Mouse (Mus musculus): ENCODE data around the gene Gm13696. TPM values are rescaled to one million over a fixed set of nuclear protein-coding genes. Genes with fewer than 3 reads are reported as not detected.
"Not testable (repeated sequence)": the region's sequence is repeated elsewhere in the genome, so short reads cannot be mapped to it uniquely, and the experiment has no call there.

Gm13696 gene
- polyA plus RNA-seq, 1 experiment from 2014 or later: not detected

GRCm38 (mm10) chr2:83993639-83994255 is 20.8 kb downstream of the Gm13696 start:
- not testable (repeated sequence) for H3K4me1 ChIP-seq (replicated peaks); H3K36me3 ChIP-seq; H3K9me3 ChIP-seq; H3K27me3 ChIP-seq; H3K4me3 ChIP-seq (replicated peaks); ATAC-seq (ENCODE audit: insufficient number of reproducible peaks, insufficient read depth, low FRiP score, low TSS enrichment, low read depth); H3K9ac ChIP-seq (replicated peaks); H3K4me2 ChIP-seq; H3K27ac ChIP-seq
- 53% methylated on average over 8 of the region's 9 CpGs for WGBS

DNA sequence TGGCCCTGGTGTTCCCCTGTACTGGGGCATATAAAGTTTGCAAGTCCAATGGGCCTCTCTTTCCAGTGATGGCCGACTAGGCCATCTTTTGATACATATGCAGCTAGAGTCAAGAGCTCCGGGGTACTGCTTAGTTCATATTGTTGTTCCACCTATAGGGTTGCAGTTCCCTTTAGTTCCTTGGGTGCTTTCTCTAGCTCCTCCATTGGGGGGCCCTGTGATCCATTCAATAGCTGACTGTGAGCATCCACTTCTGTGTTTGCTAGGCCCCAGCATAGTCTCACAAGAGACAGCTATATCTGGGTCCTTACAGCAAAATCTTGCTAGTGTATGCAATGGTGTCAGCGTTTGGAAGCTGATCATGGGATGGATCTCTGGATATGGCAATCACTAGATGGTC is 21.6 kb downstream of the Gm13696 start:
- H3K27me3 ChIP-seq: not testable (repeated sequence)
- 100% methylated on average over 1 of the region's 3 CpGs for WGBS

DNA sequence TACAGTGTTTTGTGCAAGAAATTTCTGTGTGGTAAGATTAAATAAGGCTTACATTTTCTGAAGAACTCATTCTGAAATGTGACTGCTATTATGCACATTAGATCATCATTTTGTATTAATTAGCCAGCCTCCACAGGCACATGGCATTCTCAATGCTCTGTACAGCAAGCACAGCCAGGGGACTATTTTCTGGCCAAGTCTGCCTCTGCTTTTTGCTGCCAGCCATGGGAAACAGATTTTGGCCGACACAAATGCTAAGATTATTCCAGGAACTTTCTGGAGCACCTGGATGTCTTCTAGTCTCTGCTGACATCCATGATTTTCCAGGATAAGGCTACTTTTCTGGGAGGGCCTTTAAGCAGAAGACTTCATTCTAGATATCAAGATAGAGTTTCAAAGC is 36.0 kb downstream of the Gm13696 start:
- ATAC-seq (ENCODE audit: insufficient number of reproducible peaks, insufficient read depth, low FRiP score, low TSS enrichment, low read depth): no peak
- Histone ChIP-seq H3K9ac (replicated peaks) (no peak overlapping the region), H3K27ac (no peak overlapping the region), H3K4me3 (replicated peaks) (no peak overlapping the region), H3K4me1 (replicated peaks) (no peaks in the 10 kb centered on the region), H3K36me3 (no peaks in the 10 kb centered on the region), H3K9me3 (no peaks in the 10 kb centered on the region), H3K4me2 (no peak overlapping the region), H3K27me3 (no peaks in the 10 kb centered on the region)
- 75% methylated on average over 1 of the region's 1 CpGs for WGBS

More for the DNA sequence above, 21.6 kb downstream of the Gm13696 start:
- H3K4me1 ChIP-seq (replicated peaks); ATAC-seq (ENCODE audit: insufficient number of reproducible peaks, insufficient read depth, low FRiP score, low TSS enrichment, low read depth); H3K36me3 ChIP-seq; H3K9ac ChIP-seq (replicated peaks); H3K9me3 ChIP-seq; H3K4me3 ChIP-seq (replicated peaks); H3K27ac ChIP-seq; H3K4me2 ChIP-seq: not testable (repeated sequence)

- Histone ChIP-seq H3K27me3 (no peaks in the 10 kb centered on the region), H3K4me3 (replicated peaks) (no peak overlapping the region), H3K27ac (no peak overlapping the region), H3K9ac (replicated peaks) (no peak overlapping the region), H3K4me1 (replicated peaks) (no peaks in the 10 kb centered on the region), H3K36me3 (no peaks in the 10 kb centered on the region), H3K9me3 (no peaks in the 10 kb centered on the region), H3K4me2 (no peak overlapping the region)
- ATAC-seq (ENCODE audit: insufficient number of reproducible peaks, insufficient read depth, low FRiP score, low TSS enrichment, low read depth): no peak
- WGBS: 80% methylated on average over 3 of the region's 3 CpGs
Measured at GRCm38 (mm10) chr2:84009818-84010217, 36.9 kb downstream of the Gm13696 start.

DNA sequence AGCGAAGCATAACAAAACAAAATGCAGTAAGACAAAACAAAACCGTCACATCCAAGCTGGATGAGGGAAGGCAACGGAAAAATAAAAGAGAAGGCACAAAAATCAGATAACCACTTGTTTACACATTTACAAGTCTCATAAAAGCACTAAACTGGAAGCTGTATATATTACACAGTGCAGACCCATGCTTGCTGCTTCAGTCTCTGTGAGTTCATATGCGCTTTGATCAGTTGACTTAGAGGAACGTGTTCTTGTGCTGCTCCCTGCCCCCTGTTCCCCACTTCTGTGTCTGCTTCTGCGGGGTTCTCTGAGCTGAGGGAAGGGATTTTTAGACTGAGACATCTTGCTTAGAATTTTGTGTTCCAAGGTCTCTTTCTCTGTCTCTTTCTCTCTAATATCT is 41.6 kb downstream of the Gm13696 start:
- Histone ChIP-seq H3K4me2 (no peak overlapping the region), H3K36me3 (no peaks in the 10 kb centered on the region), H3K4me3 (replicated peaks) (no peak overlapping the region), H3K27ac (no peak overlapping the region), H3K9me3 (no peaks in the 10 kb centered on the region), H3K27me3 (no peaks in the 10 kb centered on the region), H3K9ac (replicated peaks) (no peak overlapping the region), H3K4me1 (replicated peaks) (no peaks in the 10 kb centered on the region)
- ATAC-seq (ENCODE audit: insufficient number of reproducible peaks, insufficient read depth, low FRiP score, low TSS enrichment, low read depth): no peak
- WGBS: 50% methylated on average over 6 of the region's 6 CpGs

- H3K4me1 ChIP-seq (replicated peaks); H3K27ac ChIP-seq; ATAC-seq (ENCODE audit: insufficient number of reproducible peaks, insufficient read depth, low FRiP score, low TSS enrichment, low read depth); H3K9me3 ChIP-seq; H3K36me3 ChIP-seq; H3K4me3 ChIP-seq (replicated peaks); H3K9ac ChIP-seq (replicated peaks); H3K4me2 ChIP-seq; H3K27me3 ChIP-seq: not testable (repeated sequence)
- WGBS: 74% methylated on average over 5 of the region's 5 CpGs
Measured at GRCm38 (mm10) chr2:84016291-84016690, 43.4 kb downstream of the Gm13696 start.

GRCm38 (mm10) chr2:84018330-84018729 is 45.4 kb downstream of the Gm13696 start:
- Histone ChIP-seq H3K36me3 (no peaks in the 10 kb centered on the region), H3K27me3 (no peaks in the 10 kb centered on the region), H3K4me1 (replicated peaks) (no peaks in the 10 kb centered on the region), H3K9ac (replicated peaks) (no peak overlapping the region), H3K27ac (no peak overlapping the region), H3K4me3 (replicated peaks) (no peak overlapping the region), H3K9me3 (no peaks in the 10 kb centered on the region), H3K4me2 (no peak overlapping the region)
- ATAC-seq (ENCODE audit: insufficient number of reproducible peaks, insufficient read depth, low FRiP score, low TSS enrichment, low read depth): no peak
- 54% methylated on average over 3 of the region's 3 CpGs for WGBS

GRCm38 (mm10) chr2:84019519-84020305 is 46.8 kb downstream of the Gm13696 start:
- Histone ChIP-seq H3K4me1 (replicated peaks) (no peaks in the 10 kb centered on the region), H3K4me3 (replicated peaks) (no peak overlapping the region), H3K9ac (replicated peaks) (no peak overlapping the region), H3K4me2 (no peak overlapping the region), H3K9me3 (no peaks in the 10 kb centered on the region), H3K27me3 (no peaks in the 10 kb centered on the region), H3K36me3 (no peaks in the 10 kb centered on the region), H3K27ac (no peak overlapping the region)
- ATAC-seq (ENCODE audit: insufficient number of reproducible peaks, insufficient read depth, low FRiP score, low TSS enrichment, low read depth): no peak
- 62% methylated on average over 8 of the region's 8 CpGs for WGBS

GRCm38 (mm10) chr2:84021930-84022329 is 49.0 kb downstream of the Gm13696 start:
- Histone ChIP-seq H3K36me3 (no peaks in the 10 kb centered on the region), H3K4me3 (replicated peaks) (no peak overlapping the region), H3K4me1 (replicated peaks) (no peaks in the 10 kb centered on the region), H3K4me2 (no peak overlapping the region), H3K9ac (replicated peaks) (no peak overlapping the region), H3K27ac (no peak overlapping the region), H3K27me3 (no peaks in the 10 kb centered on the region), H3K9me3 (no peaks in the 10 kb centered on the region)
- 83% methylated on average over 2 of the region's 2 CpGs for WGBS
- no peak for ATAC-seq (ENCODE audit: insufficient number of reproducible peaks, insufficient read depth, low FRiP score, low TSS enrichment, low read depth)

DNA sequence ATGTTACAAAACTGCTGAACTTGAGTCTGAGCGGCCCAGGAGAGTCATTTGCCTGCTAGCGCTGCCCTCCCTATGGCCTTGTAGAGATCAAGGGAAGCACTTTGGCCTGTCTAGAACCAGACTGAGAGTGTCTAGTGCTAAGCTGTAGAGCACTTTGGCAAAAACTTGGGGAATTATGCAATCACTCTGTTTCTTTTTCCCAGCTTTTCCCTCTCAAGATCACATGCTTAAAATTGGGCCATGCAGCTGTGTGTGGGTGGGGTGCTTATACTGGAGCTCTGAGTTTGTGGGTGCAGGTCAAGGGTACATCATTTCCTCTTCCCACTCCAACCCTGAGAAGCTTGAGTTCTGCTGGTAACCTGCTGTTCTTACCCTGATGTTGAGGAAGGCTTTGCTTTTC is 50.0 kb downstream of the Gm13696 start:
- H3K4me1 ChIP-seq (replicated peaks): no peaks in the 10 kb centered on the region
- H3K27me3 ChIP-seq: no peaks in the 10 kb centered on the region
- WGBS: 84% methylated on average over 2 of the region's 2 CpGs
- ATAC-seq (ENCODE audit: insufficient number of reproducible peaks, insufficient read depth, low FRiP score, low TSS enrichment, low read depth): no peak
- H3K9me3 ChIP-seq: no peaks in the 10 kb centered on the region
- H3K4me2 ChIP-seq: no peak overlapping the region
- no peak overlapping the region for H3K9ac ChIP-seq (replicated peaks)
- no peaks in the 10 kb centered on the region for H3K36me3 ChIP-seq
- H3K4me3 ChIP-seq (replicated peaks): no peak overlapping the region
- no peak overlapping the region for H3K27ac ChIP-seq

GRCm38 (mm10) chr2:84023319-84023718 is 50.4 kb downstream of the Gm13696 start:
- WGBS: 79% methylated on average over 2 of the region's 2 CpGs

More at GRCm38 (mm10) chr2:84023319-84023718, 50.4 kb downstream of the Gm13696 start:
- no peaks in the 10 kb centered on the region for H3K9me3 ChIP-seq
- H3K4me1 ChIP-seq (replicated peaks): no peaks in the 10 kb centered on the region
- H3K27ac ChIP-seq: no peak overlapping the region
- H3K36me3 ChIP-seq: no peaks in the 10 kb centered on the region
- no peak overlapping the region for H3K4me2 ChIP-seq
- H3K27me3 ChIP-seq: no peaks in the 10 kb centered on the region
- H3K9ac ChIP-seq (replicated peaks): no peak overlapping the region
- no peak for ATAC-seq (ENCODE audit: insufficient number of reproducible peaks, insufficient read depth, low FRiP score, low TSS enrichment, low read depth)
- no peak overlapping the region for H3K4me3 ChIP-seq (replicated peaks)

Measured in limb, embryonic 12.5 days (tissue).